Mouse (Mus musculus) heart, embryonic 11.5 days (tissue): ENCODE measurements at regions not wholly inside any gene's neighbourhood (a gene's known extent, or its start where the extent isn't known, plus 50 kb on each side); places are given as distances from the start of the nearest gene placed in this dataset.

Experiments used
- ATAC-seq: fragments of 200-750 bp; cut with Nextera tagmentation; replicated peaks from 2 replicates; pipeline ENCODE4 v1.8.0; 2017; ENCODE audit warnings: moderate library complexity; ENCODE audit not compliant: insufficient number of reproducible peaks, low FRiP score, low TSS enrichment
- H3K27ac ChIP-seq: fragments of 300-500 bp; sonication (generic); 2 replicates; pipeline ENCODE4 v1.5.1; 2014; ENCODE audit warnings: mild to moderate bottlenecking, low read depth, low read length
- H3K27me3 ChIP-seq: fragments of 300-500 bp; sonication (generic); 2 replicates; pipeline ENCODE4 v1.6.1; 2014; ENCODE audit warnings: mild to moderate bottlenecking, low read length, mixed read lengths; ENCODE audit not compliant: control insufficient read depth, insufficient read depth
- H3K36me3 ChIP-seq: fragments of 300-500 bp; sonication (generic); 2 replicates; pipeline ENCODE4 v1.6.1; 2014; ENCODE audit warnings: mild to moderate bottlenecking, low read length, moderate library complexity, mixed read lengths; ENCODE audit not compliant: control insufficient read depth, insufficient read depth
- H3K4me1 ChIP-seq: fragments of 300-500 bp; sonication (generic); 2 replicates; pipeline ENCODE4 v1.6.1; 2014; ENCODE audit warnings: low read length; ENCODE audit not compliant: control insufficient read depth, insufficient read depth
- H3K4me2 ChIP-seq: fragments of 300-500 bp; sonication (generic); 2 replicates; pipeline ENCODE4 v1.6.1; 2014; ENCODE audit warnings: mild to moderate bottlenecking, moderate library complexity
- H3K4me3 ChIP-seq: fragments of 300-500 bp; sonication (generic); 2 replicates; pipeline ENCODE4 v1.5.1; 2014; ENCODE audit warnings: low read depth, low read length
- H3K9ac ChIP-seq: fragments of 300-500 bp; sonication (generic); 2 replicates; pipeline ENCODE4 v1.6.1; 2014; ENCODE audit warnings: mild to moderate bottlenecking, low read depth, low read length, moderate library complexity
- H3K9me3 ChIP-seq: fragments of 300-500 bp; sonication (generic); replicated peaks from 2 replicates; pipeline ENCODE4 v1.6.1; 2016; ENCODE audit warnings: low read length; ENCODE audit not compliant: control insufficient read depth
- WGBS: fragments of 180-500 bp; shearing (Covaris S2); extraction: QIAGEN DNeasy Blood & Tissue Kit; methylation state at CpG from one replicate; pipeline ENCODE4 v1.1.7; 2014; ENCODE audit not compliant: insufficient replicate concordance; 5-methylcytosine and 5-hydroxymethylcytosine counted together

GRCm38 (mm10) chr14:54068684-54069083 lies 185.2 kb downstream of the Dad1 start:
- Histone ChIP-seq H3K9me3 (no peaks in the 10 kb centered on the region), H3K4me2 (no peak overlapping the region), H3K27me3 (no peaks in the 10 kb centered on the region), H3K4me3 (no peak overlapping the region), H3K36me3 (no peaks in the 10 kb centered on the region), H3K27ac (no peak overlapping the region), H3K4me1 (peaks cover 23% of the 10 kb centered on the region), H3K9ac (no peak overlapping the region)
- 94% methylated on average over 1 of the region's 1 CpGs for WGBS
- no peak for ATAC-seq

GRCm38 (mm10) chr14:54065466-54065865 lies 188.4 kb downstream of the Dad1 start:
- Histone ChIP-seq H3K4me3 (no peak overlapping the region), H3K27me3 (no peaks in the 10 kb centered on the region), H3K27ac (no peak overlapping the region), H3K4me2 (no peak overlapping the region), H3K9me3 (no peaks in the 10 kb centered on the region), H3K9ac (no peak overlapping the region), H3K36me3 (no peaks in the 10 kb centered on the region), H3K4me1 (peaks cover 12% of the 10 kb centered on the region)
- ATAC-seq: no peak
- WGBS: 76% methylated on average over 4 of the region's 4 CpGs

- Histone ChIP-seq H3K27me3 (no peaks in the 10 kb centered on the region), H3K9me3 (no peaks in the 10 kb centered on the region), H3K27ac (no peak overlapping the region), H3K9ac (no peak overlapping the region), H3K36me3 (no peaks in the 10 kb centered on the region), H3K4me2 (0 out of 2 replicates have a peak overlapping the region, but pooled peaks have one; percentile 37), H3K4me1 (peaks cover 12% of the 10 kb centered on the region), H3K4me3 (no peak overlapping the region)
- ATAC-seq: no peak; the same call in 1 of the 2 replicates
- 20% methylated on average over 11 of the region's 11 CpGs for WGBS
Measured at GRCm38 (mm10) chr14:54064541-54065402, 189.1 kb downstream of the Dad1 start.

- no peak overlapping the region for H3K4me2 ChIP-seq
- H3K9ac ChIP-seq: no peak overlapping the region
- H3K36me3 ChIP-seq: no peaks in the 10 kb centered on the region
- H3K27me3 ChIP-seq: no peaks in the 10 kb centered on the region
- ATAC-seq: no peak
- 48% methylated on average over 3 of the region's 3 CpGs for WGBS
- H3K4me1 ChIP-seq: peaks cover 12% of the 10 kb centered on the region
- no peak overlapping the region for H3K4me3 ChIP-seq
- no peaks in the 10 kb centered on the region for H3K9me3 ChIP-seq
- H3K27ac ChIP-seq: no peak overlapping the region
Measured at GRCm38 (mm10) chr14:54061570-54061969, 192.3 kb downstream of the Dad1 start.

GRCm38 (mm10) chr14:54059776-54060175 lies 194.1 kb downstream of the Dad1 start:
- no peaks in the 10 kb centered on the region for H3K36me3 ChIP-seq
- H3K9ac ChIP-seq: no peak overlapping the region
- WGBS: 20% methylated on average over 4 of the region's 4 CpGs
- ATAC-seq: no peak
- H3K9me3 ChIP-seq: no peaks in the 10 kb centered on the region
- no peaks in the 10 kb centered on the region for H3K27me3 ChIP-seq
- H3K4me2 ChIP-seq: no peak overlapping the region
- H3K27ac ChIP-seq: no peak overlapping the region
- peaks cover 6% of the 10 kb centered on the region for H3K4me1 ChIP-seq
- H3K4me3 ChIP-seq: no peak overlapping the region

- Histone ChIP-seq H3K4me1 (peaks cover 1% of the 10 kb centered on the region; the same call in 1 of the 2 replicates), H3K4me2 (no peak overlapping the region), H3K27ac (no peak overlapping the region), H3K36me3 (no peaks in the 10 kb centered on the region), H3K9me3 (no peaks in the 10 kb centered on the region), H3K9ac (no peak overlapping the region), H3K4me3 (no peak overlapping the region), H3K27me3 (no peaks in the 10 kb centered on the region)
- ATAC-seq: no peak
- WGBS: 80% methylated on average over 6 of the region's 6 CpGs
Measured at GRCm38 (mm10) chr14:54059096-54059495, 194.8 kb downstream of the Dad1 start.

- Histone ChIP-seq H3K27me3 (no peaks in the 10 kb centered on the region), H3K4me1 (no peaks in the 10 kb centered on the region), H3K36me3 (no peaks in the 10 kb centered on the region), H3K4me2 (no peak overlapping the region), H3K27ac (no peak overlapping the region), H3K4me3 (no peak overlapping the region), H3K9me3 (no peaks in the 10 kb centered on the region), H3K9ac (no peak overlapping the region)
- no peak for ATAC-seq
- WGBS: 72% methylated on average over 7 of the region's 7 CpGs
Measured at GRCm38 (mm10) chr14:54056691-54057090, 197.2 kb downstream of the Dad1 start.

GRCm38 (mm10) chr14:54055390-54055789 lies 198.5 kb downstream of the Dad1 start:
- no peaks in the 10 kb centered on the region for H3K27me3 ChIP-seq
- H3K27ac ChIP-seq: no peak overlapping the region
- H3K4me2 ChIP-seq: no peak overlapping the region
- ATAC-seq: no peak
- WGBS: 82% methylated on average over 6 of the region's 6 CpGs
- H3K36me3 ChIP-seq: no peaks in the 10 kb centered on the region
- H3K9ac ChIP-seq: no peak overlapping the region
- H3K4me3 ChIP-seq: no peak overlapping the region
- no peaks in the 10 kb centered on the region for H3K9me3 ChIP-seq
- H3K4me1 ChIP-seq: no peaks in the 10 kb centered on the region

GRCm38 (mm10) chr14:54042286-54042685 lies 211.6 kb downstream of the Dad1 start:
- Histone ChIP-seq H3K4me1 (no peaks in the 10 kb centered on the region), H3K27ac (no peak overlapping the region), H3K9me3 (no peaks in the 10 kb centered on the region), H3K4me2 (no peak overlapping the region), H3K9ac (no peak overlapping the region), H3K27me3 (no peaks in the 10 kb centered on the region), H3K36me3 (no peaks in the 10 kb centered on the region), H3K4me3 (no peak overlapping the region)
- WGBS: 90% methylated on average over 2 of the region's 2 CpGs
- ATAC-seq: no peak
